Mouse (Mus musculus) left cerebral cortex, postnatal 14 days (tissue): ENCODE data around the gene Vps13d. TPM values are rescaled to one million over a fixed set of nuclear protein-coding genes. Genes with fewer than 3 reads are reported as not detected.

Experiments
- DNase-seq, 2 experiments: peaks; one replicate each; pipeline ENCODE4 v3.0.0; 2021 to 2022; ENCODE audit warnings: low spot score in 2 of 2, mixed read lengths in 1 of 2
- intact Hi-C: fragments of 180-260 bp; cut with DNase I; formaldehyde crosslinking; loops from one replicate; pipeline ENCODE4 v1.15.1; 2025
- total RNA-seq, 2 experiments: library from RNA; stranded (reverse); gene quantifications; 2 replicates each; pipeline ENCODE4 v1.2.3; 2021

The Vps13d gene
- total RNA-seq, 2 experiments from 2014 or later = 55.5 to 56.5 TPM

DNA sequence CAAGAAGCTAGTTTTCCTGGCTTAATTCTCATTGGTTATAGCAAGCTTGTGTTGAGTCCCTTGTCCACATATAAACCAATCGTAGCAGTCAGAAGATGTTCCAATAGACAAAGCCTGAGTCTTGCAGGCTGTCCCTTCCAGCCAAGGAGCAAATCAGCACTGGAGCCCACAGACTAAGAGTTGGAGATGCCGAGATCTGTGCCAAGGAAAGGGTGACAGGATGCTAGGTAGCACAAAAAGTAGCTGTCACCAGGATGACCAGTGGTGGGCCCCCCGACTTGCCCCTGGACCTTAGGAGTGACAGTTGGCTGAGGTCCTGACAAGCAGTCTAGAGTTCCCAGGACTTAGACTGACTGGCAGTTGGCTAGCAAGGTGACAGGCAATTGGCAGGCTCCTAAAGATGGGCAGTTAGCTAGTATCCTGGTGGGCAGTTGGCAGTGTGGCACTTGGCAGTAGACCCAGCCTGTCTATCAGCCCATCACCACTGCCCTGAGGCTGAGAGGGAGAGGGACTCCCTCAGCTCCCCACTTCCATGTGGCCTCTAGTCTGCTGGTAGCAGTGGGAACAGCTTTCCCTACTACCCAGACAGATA lies 258.1 kb downstream of the Vps13d start:
- no peak for DNase-seq
- intact Hi-C loops = no loop called here

DNA sequence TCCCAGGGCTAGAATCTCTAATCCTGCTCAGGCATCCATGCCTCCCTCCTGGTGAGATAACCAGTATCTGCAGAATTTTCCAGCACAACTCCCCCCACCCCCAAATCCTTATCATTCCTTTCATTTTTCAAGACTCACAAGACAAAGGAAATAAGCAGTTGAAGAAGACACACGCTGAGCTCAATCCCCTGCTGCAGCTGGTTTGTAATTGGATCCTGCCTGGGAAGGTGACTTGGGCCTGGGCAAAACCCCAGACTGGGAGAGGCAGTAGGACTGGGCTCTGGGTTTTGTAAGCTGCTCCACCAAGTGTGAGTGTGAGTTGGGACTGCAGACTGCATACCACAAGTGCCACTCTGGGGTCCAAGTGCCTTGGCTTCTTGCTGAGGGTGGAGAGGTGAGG lies 260.3 kb downstream of the Vps13d start:
- intact Hi-C loops = no loop called here
- no peak for DNase-seq

DNA sequence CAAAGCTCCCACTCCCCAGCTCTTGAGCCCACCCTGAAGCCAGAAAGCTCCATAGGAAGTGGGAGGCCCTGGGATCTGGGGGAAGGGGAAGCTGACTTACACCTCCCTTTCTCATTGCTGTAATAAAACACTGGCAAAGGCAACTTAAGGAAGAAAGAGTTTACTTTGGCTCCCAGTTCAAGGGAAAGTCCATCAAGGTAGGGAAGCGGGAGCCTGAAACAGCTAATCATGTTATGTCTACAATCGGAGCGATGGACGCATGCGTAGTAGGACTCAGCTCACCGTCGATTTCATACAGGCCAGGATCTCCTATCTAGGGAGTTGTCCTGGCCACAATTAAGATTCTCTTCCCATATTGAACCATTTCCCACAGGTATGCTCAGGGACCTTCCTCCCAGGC lies 263.6 kb downstream of the Vps13d start:
- intact Hi-C loops = no loop called here

DNA sequence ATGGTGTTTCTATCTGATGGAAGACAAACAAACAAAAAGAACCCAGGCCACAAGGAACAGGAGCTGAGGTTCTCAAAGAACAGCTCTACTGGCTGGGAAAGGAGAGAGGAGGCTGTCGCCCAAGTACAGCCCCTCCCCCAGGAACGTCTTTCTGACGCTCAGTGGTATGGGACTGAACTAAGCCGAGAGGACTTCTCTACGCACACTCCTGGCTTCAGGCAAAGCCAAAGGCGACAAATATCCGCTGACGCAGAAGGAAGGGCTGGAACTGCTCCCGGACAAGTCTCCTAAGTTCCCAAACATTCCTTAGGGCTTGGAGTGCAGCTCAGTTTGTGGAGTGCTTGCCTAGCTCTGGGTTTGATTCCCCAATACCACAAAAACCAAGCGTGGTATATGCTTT lies 264.4 kb downstream of the Vps13d start:
- peak; percentile 34 to 41 for DNase-seq
- intact Hi-C loops = no loop called here

More for the DNA sequence above, 263.6 kb downstream of the Vps13d start:
- no peak for DNase-seq

DNA sequence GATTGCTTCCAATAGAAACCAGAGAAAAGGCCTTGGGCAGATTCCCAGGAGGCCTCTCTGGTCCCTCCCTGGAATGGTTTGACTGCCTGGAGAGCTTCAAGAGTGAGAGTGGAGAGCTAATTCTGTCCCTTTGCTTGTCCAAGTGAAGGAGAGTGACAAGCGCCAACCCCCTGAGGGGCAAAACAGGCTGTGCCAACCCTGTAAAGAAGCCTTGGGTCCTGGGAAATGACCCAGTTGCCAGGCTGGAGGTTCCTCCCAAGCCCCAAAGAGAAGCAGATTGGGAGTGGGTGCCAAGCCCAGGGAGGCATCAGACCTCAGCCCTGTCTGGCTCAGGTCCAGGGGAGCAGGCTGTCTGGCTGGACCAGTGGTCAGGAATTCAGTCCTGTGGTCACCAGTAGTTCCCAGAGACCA lies 265.0 kb downstream of the Vps13d start:
- intact Hi-C loops = no loop called here
- peak; percentile 43 to 67 for DNase-seq

DNA sequence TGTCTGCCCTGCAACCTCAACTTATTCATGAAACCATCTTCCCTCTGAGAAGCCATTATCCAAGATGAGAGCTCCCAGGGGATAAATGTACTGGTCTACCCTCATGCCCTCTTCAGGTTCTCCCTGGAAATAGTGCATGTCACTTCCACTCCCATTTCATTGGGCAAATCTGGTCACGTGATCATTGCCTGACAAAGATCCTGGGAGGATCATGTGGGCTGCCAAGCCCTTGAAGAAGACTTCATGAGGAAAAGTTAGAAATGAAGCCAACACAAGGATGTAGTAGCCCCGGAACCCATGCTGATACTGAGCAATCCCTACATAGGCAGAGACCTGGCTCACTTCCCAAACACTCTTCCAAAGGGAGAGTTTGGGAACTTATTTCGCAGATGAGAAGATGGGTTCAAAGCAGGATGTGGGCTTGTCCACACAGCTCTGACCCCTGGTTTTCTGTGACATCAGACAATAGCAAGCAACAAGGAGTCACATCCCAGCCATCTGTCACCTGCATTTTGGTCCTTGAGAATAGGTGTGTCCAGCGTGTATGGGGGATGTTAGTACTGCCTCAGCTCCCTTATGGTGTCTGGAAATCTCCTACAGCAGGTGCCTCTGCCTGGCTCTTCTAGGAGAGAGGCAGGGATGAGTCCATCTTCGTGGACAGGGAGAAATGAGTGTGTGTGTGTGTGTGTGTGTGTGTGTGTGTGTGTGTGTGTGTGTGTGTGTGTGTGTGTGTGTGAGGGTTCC lies 265.9 kb downstream of the Vps13d start:
- intact Hi-C loops = no loop called here
- DNase-seq = no peak

Other genes with a start within 250 kb of the Vps13d start
- 1 to 10 TPM; 2.8 to 3.1 TPM for gene Tnfrsf1b, start 51.9 kb upstream of the Vps13d start, total RNA-seq
- gene Tnfrsf8, start 120.2 kb upstream of the Vps13d start, total RNA-seq = 1 to 10 TPM in 1 of 2 experiments, under 1 TPM in 1; 0.68 to 1.2 TPM